Mouse (Mus musculus) myocyte (in vitro differentiated cells): Measurements from ENCODE around the gene Spaca6. TPM values are rescaled to one million over a fixed set of nuclear protein-coding genes. Genes with fewer than 3 reads are reported as not detected.

ENCODE experiments used
- H3K27me3 ChIP-seq: one replicate; pipeline ENCODE4 v1.6.1; 2011; ENCODE audit not compliant: control insufficient read depth, insufficient read depth, insufficient read length
- H3K36me3 ChIP-seq: one replicate; pipeline ENCODE4 v1.6.1; 2011; ENCODE audit not compliant: control insufficient read depth, insufficient read depth
- H3K4me2 ChIP-seq: one replicate; pipeline ENCODE4 v1.6.1; 2011; ENCODE audit warnings: low read depth, control low read depth
- H3K4me3 ChIP-seq: one replicate; pipeline ENCODE4 v1.5.1; 2011; ENCODE audit warnings: mild to moderate bottlenecking, control low read depth, moderate library complexity
- H3K79me2 ChIP-seq: one replicate; pipeline ENCODE4 v1.6.1; 2011; ENCODE audit not compliant: control insufficient read depth, insufficient read depth
- H3ac ChIP-seq: one replicate; pipeline ENCODE4 v1.6.1; 2011; ENCODE audit not compliant: control insufficient read depth, insufficient read length
- CEBPB ChIP-seq: IDR thresholded peaks from 2 replicates; pipeline ENCODE4 v1.6.1; 2011; ENCODE audit warnings: mild to moderate bottlenecking, moderate library complexity; ENCODE audit not compliant: poor library complexity, insufficient read depth, severe bottlenecking
- E2F4 ChIP-seq: IDR thresholded peaks from one replicate; pipeline ENCODE4 v1.6.1; 2011; ENCODE audit warnings: mild to moderate bottlenecking, control low read depth, moderate library complexity; ENCODE audit not compliant: insufficient read depth
- MAX ChIP-seq: IDR thresholded peaks from one replicate; pipeline ENCODE4 v1.6.1; 2011; ENCODE audit warnings: low read depth, mild to moderate bottlenecking, control low read depth
- MYOD1 ChIP-seq, 3 experiments: IDR thresholded peaks; one replicate each; pipeline ENCODE4 v1.6.1; 2011; ENCODE audit warnings: control low read depth in 2 of 3, low read depth in 2 of 3, mild to moderate bottlenecking in 2 of 3, moderate library complexity in 1 of 3; ENCODE audit not compliant: insufficient read length in 2 of 3, control insufficient read depth in 1 of 3
- MYOG ChIP-seq, 3 experiments: IDR thresholded peaks; one replicate each; pipeline ENCODE4 v1.6.1; 2011; ENCODE audit warnings: control low read depth in 2 of 3, low read depth in 2 of 3, mild to moderate bottlenecking in 2 of 3; ENCODE audit not compliant: insufficient read length in 2 of 3, control insufficient read depth in 1 of 3, insufficient read depth in 1 of 3
- POLR2A ChIP-seq: IDR thresholded peaks from one replicate; pipeline ENCODE4 v1.6.1; 2011; ENCODE audit warnings: low read depth, mild to moderate bottlenecking, control low read depth, moderate library complexity; ENCODE audit not compliant: insufficient read length
- POLR2AphosphoS2 ChIP-seq: IDR thresholded peaks from one replicate; pipeline ENCODE4 v1.6.1; 2011; ENCODE audit warnings: low read depth, control low read depth; ENCODE audit not compliant: insufficient read length
- REST ChIP-seq: IDR thresholded peaks from one replicate; pipeline ENCODE4 v1.6.1; 2011; ENCODE audit warnings: mild to moderate bottlenecking, control low read depth, moderate library complexity; ENCODE audit not compliant: insufficient read depth, insufficient read length
- SRF ChIP-seq: IDR thresholded peaks from one replicate; pipeline ENCODE4 v1.6.1; 2011; ENCODE audit warnings: low read depth; ENCODE audit not compliant: control insufficient read depth, insufficient read length
- TCF12 ChIP-seq: IDR thresholded peaks from one replicate; pipeline ENCODE4 v1.6.1; 2011; ENCODE audit warnings: mild to moderate bottlenecking, control low read depth; ENCODE audit not compliant: poor library complexity, insufficient read depth, severe bottlenecking
- TCF3 ChIP-seq: IDR thresholded peaks from one replicate; pipeline ENCODE4 v1.6.1; 2011; ENCODE audit warnings: low read depth, control low read depth; ENCODE audit not compliant: insufficient read length
- USF1 ChIP-seq: IDR thresholded peaks from one replicate; pipeline ENCODE4 v1.6.1; 2011; ENCODE audit warnings: low read depth, mild to moderate bottlenecking, control low read depth, moderate library complexity
- polyA plus RNA-seq: library from polyadenylated mRNA; unstranded; fragments of >200 nt; fragmentation: generic; extraction: Trizol; gene quantifications from one replicate; pipeline ENCODE4 v1.2.1, GENCODE M21; 2012; ENCODE audit warnings: missing spikeins

Spaca6 gene
- polyA plus RNA-seq, 1 experiment: 5.2 TPM

DNA sequence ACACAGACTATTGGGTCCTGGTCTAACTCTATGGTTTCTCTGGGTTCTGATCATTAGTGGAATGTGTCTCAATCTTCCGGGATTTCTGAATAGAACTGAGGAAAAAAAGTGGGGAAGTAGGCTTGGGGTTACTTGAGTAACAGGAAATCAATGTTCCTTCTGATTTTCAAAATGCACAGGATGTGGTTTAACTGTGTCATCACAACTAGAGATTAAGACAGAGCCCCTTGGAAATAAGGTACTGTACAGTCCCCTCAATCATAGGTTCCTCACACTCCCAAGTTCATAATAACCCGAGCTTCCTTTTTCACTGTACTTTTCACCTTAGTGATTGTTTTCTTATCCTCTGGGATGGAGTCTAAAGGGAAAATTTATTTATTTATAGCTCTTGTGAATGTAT, 44.7 kb downstream of the Spaca6 start:
- Histone ChIP-seq H3K27me3 (no peaks in the 10 kb centered on the region), H3K4me2 (no peak overlapping the region), H3K4me3 (no peak overlapping the region), H3ac (no peak overlapping the region), H3K79me2 (no peaks in the 10 kb centered on the region), H3K36me3 (no peaks in the 10 kb centered on the region)
- TF ChIP-seq POLR2AphosphoS2 (no peak), MAX (no peak), MYOD1 (IDR thresholded peaks at IDR 0.05; ENCODE audit: control insufficient read depth in 1 of 3, insufficient read length in 2 of 3, low read depth in 2 of 3) (no peak), SRF (no peak), TCF3 (no peak)

GRCm38 (mm10) chr17:17879347-17879746, 52.4 kb downstream of the Spaca6 start:
- Histone ChIP-seq H3K4me2 (no peak overlapping the region), H3K27me3 (no peaks in the 10 kb centered on the region), H3K79me2 (no peaks in the 10 kb centered on the region), H3K4me3 (no peak overlapping the region), H3K36me3 (no peaks in the 10 kb centered on the region), H3ac (no peak overlapping the region)
- no peak for TF ChIP-seq POLR2A
- no peak for TF ChIP-seq MYOG (IDR thresholded peaks at IDR 0.05; ENCODE audit: control insufficient read depth in 1 of 3, insufficient read depth in 1 of 3, insufficient read length in 2 of 3, low read depth in 2 of 3)
- TF ChIP-seq REST: no peak
- no peak for TF ChIP-seq MYOD1 (IDR thresholded peaks at IDR 0.05; ENCODE audit: control insufficient read depth in 1 of 3, insufficient read length in 2 of 3, low read depth in 2 of 3)
- TF ChIP-seq USF1: no peak
- no peak for TF ChIP-seq TCF3
- TF ChIP-seq POLR2AphosphoS2: no peak
- TF ChIP-seq SRF: no peak
- TF ChIP-seq CEBPB: no peak
- TF ChIP-seq MAX: no peak
- no peak for TF ChIP-seq E2F4
- no peak for TF ChIP-seq TCF12

GRCm38 (mm10) chr17:17882672-17883071, 55.7 kb downstream of the Spaca6 start:
- Histone ChIP-seq H3K27me3 (no peaks in the 10 kb centered on the region), H3K36me3 (no peaks in the 10 kb centered on the region), H3K79me2 (no peaks in the 10 kb centered on the region), H3K4me3 (no peak overlapping the region), H3ac (no peak overlapping the region), H3K4me2 (no peak overlapping the region)
- TF ChIP-seq SRF: no peak
- no peak for TF ChIP-seq CEBPB
- TF ChIP-seq E2F4: no peak
- no peak for TF ChIP-seq USF1
- TF ChIP-seq TCF12: no peak

- no peaks in the 10 kb centered on the region for H3K36me3 ChIP-seq
- no peak within 1 kb of the TSS for H3ac ChIP-seq
- H3K27me3 ChIP-seq: no peaks in the 10 kb centered on the region
- H3K4me2 ChIP-seq: no peak within 1 kb of the TSS
- H3K4me3 ChIP-seq: no peak within 1 kb of the TSS
- TF ChIP-seq TCF3 (no peak), MAX (no peak), SRF (no peak)
- H3K79me2 ChIP-seq: no peaks in the 10 kb centered on the region
Measured at GRCm38 (mm10) chr17:17883840-17884239, 56.9 kb downstream of the Spaca6 start, which contains the start of gene Fpr1. TSS of gene Fpr1 (minus strand) at chr17:17883940.

- Histone ChIP-seq H3K79me2 (no peaks in the 10 kb centered on the region), H3K4me2 (no peak within 1 kb of the TSS), H3ac (no peak within 1 kb of the TSS), H3K36me3 (no peaks in the 10 kb centered on the region), H3K4me3 (no peak within 1 kb of the TSS), H3K27me3 (no peaks in the 10 kb centered on the region)
- TF ChIP-seq MYOG (IDR thresholded peaks at IDR 0.05; ENCODE audit: control insufficient read depth in 1 of 3, insufficient read depth in 1 of 3, insufficient read length in 2 of 3, low read depth in 2 of 3): no peak
- TF ChIP-seq CEBPB: no peak
- TF ChIP-seq TCF3: no peak
- TF ChIP-seq E2F4: no peak
- no peak for TF ChIP-seq MYOD1 (IDR thresholded peaks at IDR 0.05; ENCODE audit: control insufficient read depth in 1 of 3, insufficient read length in 2 of 3, low read depth in 2 of 3)
- TF ChIP-seq POLR2AphosphoS2: no peak
- no peak for TF ChIP-seq POLR2A
Measured at GRCm38 (mm10) chr17:17887774-17888248, 60.9 kb downstream of the Spaca6 start, which contains the start of the genes Fpr2 and Fpr3. TSS of gene Fpr2 (plus strand) at chr17:17887824. TSS of gene Fpr3 (plus strand) at chr17:17887852.
